Mouse (Mus musculus) embryo, embryonic 9.5 days (tissue): Measurements from ENCODE around the gene Olfr808.

Experiments
- DNase-seq: peaks from one replicate; pipeline ENCODE4 v3.0.0-alpha.2; 2017; ENCODE audit errors: extremely low spot score

Gene Olfr808

DNA sequence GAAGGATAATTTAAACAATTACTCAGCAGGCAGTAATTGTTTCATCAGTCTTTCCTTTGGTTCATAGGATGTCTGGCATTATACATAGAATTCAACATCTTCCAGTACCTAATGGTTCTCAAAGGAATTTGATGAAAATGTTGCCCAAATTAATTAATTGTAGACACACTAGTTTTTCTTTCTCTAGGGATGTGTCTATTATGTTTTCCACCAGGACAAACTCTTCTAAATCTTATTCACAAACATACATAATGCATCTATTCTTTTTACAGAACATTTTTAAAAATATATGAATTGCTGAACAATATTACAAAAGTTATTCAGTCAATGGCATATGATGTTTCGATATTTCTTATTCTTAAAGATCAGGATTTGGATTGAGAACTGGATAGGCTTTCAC lies at the start of gene Olfr808:
TSS of gene Olfr808 (plus strand) at position 301 of the 400 bp plus-strand sequence.
- DNase-seq = no peak

DNA sequence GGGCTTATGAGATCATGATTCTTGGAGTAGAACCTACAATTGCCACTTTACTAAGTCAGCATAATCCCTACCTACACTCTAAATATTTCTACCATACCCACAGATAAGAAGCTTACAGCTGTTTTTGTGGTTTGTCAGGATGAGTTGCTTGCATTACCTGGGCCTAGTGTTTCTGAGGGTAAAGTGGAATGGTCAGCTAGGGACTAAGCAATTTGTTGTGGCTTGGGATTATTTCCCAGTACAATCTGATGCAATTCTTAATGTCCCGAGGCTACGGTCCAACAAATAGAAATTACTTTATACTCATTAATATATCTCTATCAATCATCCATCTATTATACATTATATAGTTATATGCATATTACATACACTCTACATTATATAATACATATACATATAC lies 36.0 kb upstream of the Olfr808 start, which contains the start of gene Olfr805:
TSS of gene Olfr805 (minus strand) at position 101 of the 400 bp plus-strand sequence.
- no peak for DNase-seq

DNA sequence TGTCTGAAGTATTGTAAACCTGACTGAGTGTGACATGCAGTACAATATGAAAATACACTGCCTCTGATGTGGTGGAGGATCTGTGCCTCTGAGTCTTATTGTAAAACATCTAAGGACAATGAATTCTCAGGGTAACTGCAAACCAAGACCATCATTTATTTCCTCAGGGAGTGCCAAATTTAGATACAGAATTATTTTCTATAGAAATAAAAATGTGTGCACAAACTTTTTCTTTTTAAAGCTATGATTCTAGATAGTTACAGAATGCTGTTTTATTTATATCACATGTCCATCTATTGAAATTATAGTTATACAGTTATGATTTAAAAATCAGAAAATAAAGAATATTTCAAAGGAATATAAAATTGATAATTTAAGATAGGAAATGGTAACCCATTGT lies 23.5 kb upstream of the Olfr808 start, which contains the start of gene Olfr806:
TSS of gene Olfr806 (minus strand) at position 101 of the 400 bp plus-strand sequence.
- DNase-seq = no peak

DNA sequence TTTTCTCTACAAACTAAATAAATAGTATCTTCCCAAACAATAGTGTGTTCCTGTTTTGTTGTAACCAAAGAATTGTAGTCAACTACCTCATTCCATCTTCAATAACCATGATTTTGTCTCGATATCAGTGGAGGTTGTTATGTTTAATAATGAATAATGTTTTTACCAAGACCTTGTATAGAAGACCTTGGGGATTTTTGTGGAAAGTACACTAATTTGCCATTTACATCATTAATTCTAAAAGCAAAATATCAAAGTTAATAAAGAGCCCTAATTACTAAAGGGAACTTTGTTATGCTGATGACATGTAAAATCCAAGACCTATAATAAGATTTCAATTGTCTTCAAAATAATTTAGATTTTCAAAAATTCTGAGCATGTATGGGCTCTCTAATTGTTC lies 7.6 kb upstream of the Olfr808 start, which contains the start of gene Olfr807:
TSS of gene Olfr807 (minus strand) at position 101 of the 400 bp plus-strand sequence.
- DNase-seq = no peak

DNA sequence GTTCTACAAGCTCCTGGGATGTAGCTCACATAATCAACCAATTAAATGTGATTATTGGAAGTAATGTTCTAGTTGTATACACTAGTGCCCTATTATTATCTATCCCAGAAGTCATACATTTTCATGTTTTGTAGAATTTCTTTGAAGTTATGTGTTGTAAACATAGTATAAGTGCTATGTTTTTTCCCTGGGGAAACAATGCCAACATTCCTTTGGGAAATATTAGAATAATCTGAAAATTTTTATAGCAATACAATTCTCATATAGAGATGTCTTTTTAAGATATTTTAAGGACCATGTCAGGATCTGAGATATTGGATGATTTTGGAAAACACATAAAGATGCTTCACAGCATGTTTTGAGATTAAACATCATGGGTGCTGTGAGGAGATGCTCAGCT lies 9.1 kb downstream of the Olfr808 start, which contains the start of gene Olfr809:
TSS of gene Olfr809 (plus strand) at position 301 of the 400 bp plus-strand sequence.
- no peak for DNase-seq

DNA sequence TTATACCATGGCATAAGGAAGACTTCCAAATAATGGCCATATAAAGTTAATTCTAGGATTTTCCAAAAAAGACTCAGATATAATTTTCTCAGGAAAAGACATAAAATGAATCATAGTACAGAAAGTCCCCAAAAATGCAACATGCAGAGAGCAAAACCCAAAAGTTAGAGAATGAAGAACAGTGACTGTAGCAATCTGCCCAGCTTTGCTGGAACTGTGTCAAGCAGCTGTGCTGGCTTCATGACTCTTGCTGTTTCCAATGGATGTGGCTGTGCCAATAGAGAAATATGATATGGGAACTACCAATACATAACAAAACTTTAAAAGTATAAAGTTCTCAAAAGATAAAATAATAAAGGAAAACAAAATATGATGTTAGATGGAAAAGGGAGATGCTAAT lies 12.8 kb downstream of the Olfr808 start:
- no peak for DNase-seq

DNA sequence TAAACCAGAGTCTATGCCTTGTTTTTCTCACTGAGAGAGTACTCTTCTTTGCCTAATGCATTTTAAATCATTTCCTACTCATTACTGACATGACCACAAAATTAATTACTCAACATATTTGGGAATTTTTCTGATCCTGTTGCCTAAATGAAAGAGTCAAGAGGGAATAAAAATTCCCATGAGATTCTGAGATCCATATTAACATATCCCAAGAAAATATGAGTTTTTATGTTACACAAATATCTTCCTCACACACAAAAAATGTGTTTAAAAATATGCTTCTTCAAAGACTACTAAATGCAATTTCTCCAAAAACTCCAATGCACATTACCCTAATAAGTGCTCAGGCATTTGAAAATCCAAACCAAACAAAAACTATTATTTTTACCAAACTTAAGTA lies 29.5 kb downstream of the Olfr808 start, which contains the start of gene Olfr810:
TSS of gene Olfr810 (minus strand) at position 101 of the 400 bp plus-strand sequence.
- DNase-seq = no peak

DNA sequence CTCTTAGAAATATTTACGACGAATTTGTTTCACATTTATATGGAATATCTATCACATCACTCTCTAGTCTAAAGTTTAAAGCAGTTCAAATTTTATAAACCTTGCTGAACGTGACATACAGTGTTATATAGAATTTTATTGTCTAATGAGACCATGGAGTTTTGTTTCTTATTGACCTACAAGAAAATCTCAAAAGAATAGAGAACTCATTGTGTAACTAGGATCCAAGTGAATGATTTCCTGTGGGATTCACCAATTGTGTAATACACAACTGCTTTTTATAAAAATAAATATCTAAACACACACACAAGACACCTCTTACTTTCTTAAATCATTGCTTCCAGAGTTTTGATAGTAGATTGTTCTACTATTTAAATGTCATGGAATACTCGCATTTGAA lies 39.0 kb downstream of the Olfr808 start, which contains the start of gene Olfr811:
TSS of gene Olfr811 (minus strand) at position 101 of the 400 bp plus-strand sequence.
- no peak for DNase-seq
